Mouse (Mus musculus) liver, embryonic 11.5 days (tissue): ENCODE measurements at regions not wholly inside any gene's neighbourhood (a gene's known extent, or its start where the extent isn't known, plus 50 kb on each side); places are given as distances from the start of the nearest gene placed in this dataset.

Experiments used
- ATAC-seq: fragments of 200-750 bp; cut with Nextera tagmentation; replicated peaks from 2 replicates; pipeline ENCODE4 v1.8.0; 2017; ENCODE audit warnings: moderate number of reproducible peaks, mild to moderate bottlenecking, moderate TSS enrichment, moderate library complexity; ENCODE audit not compliant: low FRiP score
- DNase-seq: peaks from one replicate; pipeline ENCODE4 v3.0.0-alpha.2; 2017; ENCODE audit warnings: low spot score
- H3K27ac ChIP-seq: fragments of 300-500 bp; sonication (generic); 2 replicates; pipeline ENCODE4 v1.5.1; 2014; ENCODE audit warnings: mild to moderate bottlenecking, low read depth, low read length, control low read depth
- H3K27me3 ChIP-seq: fragments of 300-500 bp; sonication (generic); replicated peaks from 2 replicates; pipeline ENCODE4 v1.6.1; 2014; ENCODE audit warnings: low read length, mixed read lengths; ENCODE audit not compliant: control insufficient read depth, insufficient read depth
- H3K36me3 ChIP-seq: fragments of 300-500 bp; sonication (generic); 2 replicates; pipeline ENCODE4 v1.6.1; 2014; ENCODE audit warnings: mild to moderate bottlenecking, low read length, moderate library complexity, mixed read lengths; ENCODE audit not compliant: control insufficient read depth, insufficient read depth
- H3K4me1 ChIP-seq: fragments of 300-500 bp; sonication (generic); replicated peaks from 2 replicates; pipeline ENCODE4 v1.6.1; 2014; ENCODE audit warnings: low read length, mixed read lengths; ENCODE audit not compliant: control insufficient read depth, insufficient read depth
- H3K4me2 ChIP-seq: fragments of 300-500 bp; sonication (generic); 2 replicates; pipeline ENCODE4 v1.6.1; 2014; ENCODE audit warnings: mild to moderate bottlenecking, control low read depth, moderate library complexity
- H3K4me3 ChIP-seq: fragments of 300-500 bp; sonication (generic); 2 replicates; pipeline ENCODE4 v1.5.1; 2014; ENCODE audit warnings: low read depth, low read length, control low read depth
- H3K9ac ChIP-seq: fragments of 300-500 bp; sonication (generic); 2 replicates; pipeline ENCODE4 v1.6.1; 2014; ENCODE audit warnings: low read depth, low read length, control low read depth
- H3K9me3 ChIP-seq: fragments of 300-500 bp; sonication (generic); 2 replicates; pipeline ENCODE4 v1.6.1; 2016; ENCODE audit warnings: low read length, inconsistent platforms, mixed read lengths; ENCODE audit not compliant: control insufficient read depth
- WGBS: fragments of 180-500 bp; shearing (Covaris S2); extraction: QIAGEN DNeasy Blood & Tissue Kit; methylation state at CpG from one replicate; pipeline ENCODE4 v1.1.7; 2014; 5-methylcytosine and 5-hydroxymethylcytosine counted together

DNA sequence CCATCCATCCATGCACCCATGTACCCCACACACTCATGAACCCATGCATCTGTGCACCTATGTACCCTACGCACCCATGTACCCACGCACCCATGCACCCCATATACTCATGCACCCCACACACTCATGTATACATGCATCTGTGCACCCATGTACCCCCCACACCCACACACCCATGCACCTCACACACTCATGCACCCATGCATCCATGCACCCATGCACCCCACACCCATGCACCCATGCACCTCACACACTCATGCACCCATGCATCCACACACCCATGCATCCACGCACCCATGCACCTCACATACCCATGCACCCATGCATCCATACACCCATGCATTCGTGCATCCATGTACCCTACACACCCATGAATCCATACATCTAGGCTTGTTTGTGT is 63.6 kb downstream of the 4930564D02Rik start:
- DNase-seq (no peak), ATAC-seq (no peak)
- Histone ChIP-seq H3K27me3 (no peaks in the 10 kb centered on the region), H3K9ac (no peak overlapping the region), H3K36me3 (no peaks in the 10 kb centered on the region), H3K4me1 (no peaks in the 10 kb centered on the region), H3K9me3 (no peaks in the 10 kb centered on the region), H3K4me3 (no peak overlapping the region), H3K4me2 (no peak overlapping the region), H3K27ac (no peak overlapping the region)
- WGBS: 79% methylated on average over 4 of the region's 4 CpGs

DNA sequence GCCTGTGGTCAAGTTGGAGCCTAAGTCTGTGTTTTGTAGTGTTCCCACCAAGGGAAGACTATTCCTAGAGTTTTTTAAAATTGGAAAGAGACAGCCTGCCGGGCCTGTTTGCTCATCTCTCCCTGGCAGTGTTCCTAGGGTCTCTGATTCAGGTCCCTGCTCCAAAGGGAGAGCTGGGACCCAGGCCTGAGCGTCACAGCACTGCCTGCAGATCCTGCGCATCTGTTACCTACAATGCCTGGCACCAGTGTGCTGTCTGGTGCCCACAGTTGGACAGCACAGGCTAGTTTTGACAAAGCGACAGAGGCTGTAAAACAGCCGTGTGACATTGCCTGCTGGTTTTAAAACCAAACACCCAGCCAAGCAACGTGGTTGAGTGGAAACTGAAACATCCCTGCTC is 64.4 kb downstream of the 4930564D02Rik start:
- WGBS: 78% methylated on average over 6 of the region's 6 CpGs
- Histone ChIP-seq H3K4me3 (no peak overlapping the region), H3K27ac (no peak overlapping the region), H3K4me1 (no peaks in the 10 kb centered on the region), H3K9ac (no peak overlapping the region), H3K27me3 (no peaks in the 10 kb centered on the region), H3K4me2 (no peak overlapping the region), H3K9me3 (no peaks in the 10 kb centered on the region), H3K36me3 (no peaks in the 10 kb centered on the region)
- DNase-seq (no peak), ATAC-seq (no peak)

DNA sequence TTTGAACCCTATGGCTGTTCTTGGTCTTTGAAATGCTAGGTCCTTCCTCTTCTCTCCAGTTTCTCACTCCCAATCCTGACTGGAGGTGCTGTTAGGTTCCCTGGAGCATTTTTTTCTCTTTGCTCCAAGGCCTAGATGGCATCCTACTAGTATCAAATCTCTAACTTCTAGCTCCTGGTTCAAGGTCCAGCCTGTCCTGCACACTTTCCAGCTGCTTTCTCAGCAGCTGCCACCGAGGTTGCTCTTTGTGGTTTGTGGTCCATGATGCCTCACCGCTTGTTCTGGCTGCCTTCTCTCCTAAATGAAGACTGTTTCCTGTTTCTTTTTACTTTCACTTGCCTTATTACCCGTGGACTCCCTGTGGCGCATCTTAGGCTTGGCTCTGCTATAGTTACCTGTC is 66.4 kb downstream of the 4930564D02Rik start:
- no peaks in the 10 kb centered on the region for H3K4me1 ChIP-seq
- DNase-seq (no peak), ATAC-seq (no peak)
- H3K9me3 ChIP-seq: no peaks in the 10 kb centered on the region
- 38% methylated on average over 4 of the region's 4 CpGs for WGBS
- H3K4me3 ChIP-seq: no peak overlapping the region
- H3K36me3 ChIP-seq: no peaks in the 10 kb centered on the region
- H3K27ac ChIP-seq: no peak overlapping the region
- no peaks in the 10 kb centered on the region for H3K27me3 ChIP-seq
- H3K9ac ChIP-seq: no peak overlapping the region
- no peak overlapping the region for H3K4me2 ChIP-seq

DNA sequence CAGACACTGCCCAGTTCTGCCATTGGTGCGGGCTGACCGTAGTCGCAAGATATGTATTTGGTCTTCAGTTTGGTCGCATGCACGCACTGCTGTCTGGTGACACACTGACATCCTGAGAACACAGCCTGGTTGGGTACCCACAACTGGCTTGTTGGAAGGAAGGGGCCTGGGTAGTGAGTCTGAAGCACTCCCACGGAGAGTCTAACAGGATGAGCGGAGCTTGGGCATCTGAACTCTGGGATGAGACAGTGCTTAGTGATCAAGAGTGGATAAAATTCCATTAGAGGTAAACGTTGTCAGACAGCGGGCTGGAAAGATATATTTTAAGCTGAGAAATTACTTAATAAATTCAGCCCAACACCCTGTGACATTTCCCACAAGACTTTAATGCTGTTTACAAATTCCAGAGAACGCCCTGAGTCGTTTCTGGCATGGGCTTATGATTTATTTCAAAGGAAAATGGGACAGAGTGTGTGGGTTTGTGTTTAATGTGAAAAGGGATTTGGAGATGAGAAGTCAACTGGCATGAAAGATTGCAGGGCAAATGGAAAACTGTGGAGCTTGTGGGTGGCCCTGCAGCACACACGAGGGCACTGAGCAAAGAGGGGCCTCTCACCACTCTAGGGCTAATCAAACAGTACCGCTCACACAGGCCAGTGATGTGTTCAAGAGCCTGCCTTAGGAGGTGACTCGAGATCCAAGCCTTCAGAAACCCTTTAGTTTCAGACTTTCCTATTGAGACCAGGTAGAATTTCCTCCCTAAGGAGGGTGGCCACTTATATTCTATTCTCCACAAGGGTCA is 74.7 kb downstream of the 4930564D02Rik start:
- DNase-seq (no peak), ATAC-seq (no peak)
- no peaks in the 10 kb centered on the region for H3K36me3 ChIP-seq
- H3K27ac ChIP-seq: no peak overlapping the region
- H3K4me1 ChIP-seq: no peaks in the 10 kb centered on the region
- WGBS: 74% methylated on average over 14 of the region's 14 CpGs
- H3K4me3 ChIP-seq: no peak overlapping the region
- no peaks in the 10 kb centered on the region for H3K9me3 ChIP-seq
- no peak overlapping the region for H3K4me2 ChIP-seq
- H3K27me3 ChIP-seq: no peaks in the 10 kb centered on the region
- H3K9ac ChIP-seq: no peak overlapping the region

DNA sequence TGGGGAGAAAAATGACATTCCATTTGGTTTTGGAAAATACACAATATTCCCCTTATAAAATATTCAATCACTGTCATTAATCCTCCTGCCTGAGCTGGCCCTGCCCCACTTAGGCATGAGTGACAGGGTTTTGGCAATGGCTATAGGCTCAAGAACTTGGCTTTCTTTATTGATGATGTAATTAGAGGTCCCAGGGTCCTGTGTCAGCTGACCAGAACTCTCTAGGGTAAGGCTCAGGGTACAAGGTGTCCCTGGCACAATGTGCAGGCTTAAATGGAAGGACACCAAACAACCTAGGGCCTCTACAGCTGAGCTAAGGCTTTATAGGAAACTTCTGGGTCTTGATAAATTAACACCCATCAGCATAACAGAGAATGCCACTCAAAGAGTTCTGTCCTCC is 76.0 kb downstream of the 4930564D02Rik start:
- H3K4me1 ChIP-seq: no peaks in the 10 kb centered on the region
- DNase-seq: no peak
- H3K36me3 ChIP-seq: no peaks in the 10 kb centered on the region
- no peak overlapping the region for H3K4me3 ChIP-seq
- no peak overlapping the region for H3K27ac ChIP-seq
- no peak for ATAC-seq
- H3K27me3 ChIP-seq: no peaks in the 10 kb centered on the region
- no peaks in the 10 kb centered on the region for H3K9me3 ChIP-seq
- no peak overlapping the region for H3K4me2 ChIP-seq
- no peak overlapping the region for H3K9ac ChIP-seq

DNA sequence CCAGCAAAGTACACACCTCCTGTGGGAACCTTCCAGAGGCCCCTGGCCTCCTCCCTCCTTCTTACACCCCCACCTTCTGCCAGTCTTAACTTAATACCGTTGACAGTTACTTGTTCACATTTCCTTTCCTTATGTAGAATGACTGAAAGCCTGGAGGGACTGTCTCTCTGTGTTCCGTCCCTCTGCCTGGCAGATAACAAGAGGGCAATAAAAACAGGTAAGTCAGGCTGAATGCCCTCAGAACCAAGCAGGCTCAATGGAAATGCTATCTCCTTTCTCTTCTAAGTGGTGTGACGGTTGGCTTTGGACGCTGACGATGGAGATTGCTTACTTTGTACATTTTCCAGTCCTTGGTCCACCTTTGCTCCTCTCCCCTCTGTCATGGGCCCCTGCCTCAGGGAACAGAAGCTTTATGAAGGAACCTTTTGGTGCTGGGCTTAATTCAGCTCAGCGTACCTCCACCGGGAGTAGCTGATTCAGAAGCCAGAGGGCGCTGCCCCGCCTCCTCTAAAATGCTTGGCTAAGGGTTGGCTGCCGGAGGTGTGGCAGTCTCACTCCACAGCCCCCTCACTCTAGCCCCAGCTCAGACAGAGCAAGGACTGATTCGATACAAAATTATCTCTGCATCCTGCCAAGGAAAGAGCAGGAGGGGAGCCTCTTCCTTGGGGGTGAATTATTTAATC is 85.0 kb downstream of the 4930564D02Rik start:
- Histone ChIP-seq H3K27me3 (no peaks in the 10 kb centered on the region), H3K9me3 (no peaks in the 10 kb centered on the region), H3K36me3 (no peaks in the 10 kb centered on the region), H3K4me1 (no peaks in the 10 kb centered on the region), H3K9ac (no peak overlapping the region), H3K4me2 (no peak overlapping the region), H3K27ac (no peak overlapping the region), H3K4me3 (no peak overlapping the region)
- DNase-seq (no peak), ATAC-seq (no peak; the same call in 1 of the 2 replicates)
- 21% methylated on average over 11 of the region's 11 CpGs for WGBS

DNA sequence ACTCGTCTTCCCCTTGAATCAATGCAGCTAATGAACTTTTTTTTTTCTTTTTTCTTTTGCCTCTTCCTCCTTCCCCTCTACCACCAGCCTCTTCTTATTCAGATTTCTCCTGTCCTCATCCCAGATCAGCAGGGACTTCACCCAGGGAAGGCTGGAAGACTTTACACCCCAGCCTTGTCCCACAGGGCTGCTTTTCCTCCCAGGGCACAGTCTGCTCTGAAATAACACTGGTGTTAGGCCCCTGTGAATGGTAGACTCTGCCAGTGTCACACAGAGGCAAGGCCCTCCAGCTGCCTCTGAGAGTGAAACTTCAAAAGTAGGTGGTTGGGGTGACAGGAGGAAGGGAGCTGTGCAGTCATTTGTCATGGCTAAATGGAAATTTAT is 85.5 kb downstream of the 4930564D02Rik start:
- DNase-seq: no peak

DNA sequence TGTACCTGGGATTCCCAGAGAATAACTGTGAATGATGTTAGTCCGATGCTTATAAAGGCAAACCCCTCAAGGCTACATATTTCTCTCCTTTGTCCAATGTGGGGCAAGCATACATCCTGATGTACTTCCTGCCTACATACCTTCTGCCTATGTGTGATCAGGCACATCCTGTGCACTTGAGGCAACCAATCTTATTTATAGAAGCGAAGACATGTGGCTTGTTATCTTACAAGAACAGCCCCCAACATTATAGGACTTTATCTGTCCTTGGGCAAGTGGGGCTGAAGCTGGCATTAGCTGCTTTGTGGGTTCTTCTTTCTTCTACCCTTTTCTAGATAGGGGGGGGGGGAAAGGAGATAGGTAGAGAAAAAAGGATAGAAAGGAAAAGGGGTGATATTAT is 91.7 kb downstream of the 4930564D02Rik start:
- Histone ChIP-seq H3K27ac (no peak overlapping the region), H3K36me3 (no peaks in the 10 kb centered on the region), H3K4me1 (no peaks in the 10 kb centered on the region), H3K4me3 (no peak overlapping the region), H3K4me2 (no peak overlapping the region), H3K9me3 (no peaks in the 10 kb centered on the region), H3K9ac (no peak overlapping the region), H3K27me3 (no peaks in the 10 kb centered on the region)
- ATAC-seq (peak; percentile 62), DNase-seq (no peak)
- WGBS: 47% methylated on average over 2 of the region's 2 CpGs

More for the DNA sequence above, 85.5 kb downstream of the 4930564D02Rik start:
- 10% methylated on average over 1 of the region's 1 CpGs for WGBS
- Histone ChIP-seq H3K27ac (no peak overlapping the region), H3K4me1 (no peaks in the 10 kb centered on the region), H3K9ac (no peak overlapping the region), H3K4me2 (no peak overlapping the region), H3K27me3 (no peaks in the 10 kb centered on the region), H3K4me3 (no peak overlapping the region), H3K36me3 (no peaks in the 10 kb centered on the region), H3K9me3 (no peaks in the 10 kb centered on the region)
- ATAC-seq: no peak

DNA sequence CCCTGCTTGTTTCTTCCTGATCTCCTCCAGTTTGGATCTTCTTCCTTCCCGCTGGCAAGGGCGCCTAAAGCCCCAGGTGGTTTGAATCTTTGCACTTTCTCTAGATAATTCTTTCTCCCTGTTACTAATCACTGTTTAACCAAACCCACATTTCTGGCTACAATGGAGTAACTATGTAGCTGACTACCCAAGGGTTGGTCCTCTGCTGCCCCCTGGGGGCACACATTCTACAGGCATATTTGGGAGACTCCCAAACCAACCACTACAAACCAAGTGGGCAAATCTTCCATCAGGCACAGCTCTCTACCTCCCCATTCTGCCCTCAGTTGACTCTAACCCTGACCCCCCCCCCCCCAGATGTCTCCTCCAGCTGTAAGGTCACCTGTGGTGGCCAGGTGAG is 98.7 kb downstream of the 4930564D02Rik start:
- Histone ChIP-seq H3K4me3 (no peak overlapping the region), H3K4me2 (no peak overlapping the region), H3K27me3 (no peaks in the 10 kb centered on the region; the same call in 1 of the 2 replicates), H3K27ac (no peak overlapping the region), H3K9me3 (no peaks in the 10 kb centered on the region), H3K9ac (no peak overlapping the region), H3K4me1 (no peaks in the 10 kb centered on the region), H3K36me3 (no peaks in the 10 kb centered on the region)
- ATAC-seq (no peak), DNase-seq (peak; percentile 57)
- 46% methylated on average over 2 of the region's 2 CpGs for WGBS
